Mouse (Mus musculus): ENCODE data around the gene Tbx10. TPM values are rescaled to one million over a fixed set of nuclear protein-coding genes. Genes with fewer than 3 reads are reported as not detected.
"Not testable (repeated sequence)": the region's sequence is repeated elsewhere in the genome, so short reads cannot be mapped to it uniquely, and the experiment has no call there.

Gene Tbx10
- total and polyA plus RNA-seq, 2 experiments from 2014 or later = not detected

DNA sequence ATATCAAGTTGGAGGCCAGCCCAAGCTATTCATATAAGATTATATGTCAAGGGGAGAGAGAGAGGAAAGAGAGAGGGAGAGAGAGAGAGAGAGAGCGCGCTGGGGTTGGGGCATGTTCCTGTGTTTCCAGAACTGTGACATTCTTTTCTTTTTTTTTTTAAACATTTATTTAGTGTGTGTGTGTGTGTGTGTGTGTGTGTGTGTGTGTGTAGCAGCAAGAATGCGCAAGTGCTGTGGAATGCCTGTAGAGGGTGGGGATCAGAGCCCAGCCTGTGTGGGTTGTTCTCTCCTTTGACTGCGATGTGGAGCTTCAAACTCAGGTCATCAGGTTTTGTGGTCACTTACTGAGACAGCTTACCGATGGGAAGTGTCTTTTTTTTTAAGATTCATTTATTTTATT is 32.3 kb upstream of the Tbx10 start:
- TF ChIP-seq CTCF (IDR thresholded peaks at IDR 0.05; ENCODE audit: low read depth) = no peak
- DNase-seq (no peak), ATAC-seq (no peak)

DNA sequence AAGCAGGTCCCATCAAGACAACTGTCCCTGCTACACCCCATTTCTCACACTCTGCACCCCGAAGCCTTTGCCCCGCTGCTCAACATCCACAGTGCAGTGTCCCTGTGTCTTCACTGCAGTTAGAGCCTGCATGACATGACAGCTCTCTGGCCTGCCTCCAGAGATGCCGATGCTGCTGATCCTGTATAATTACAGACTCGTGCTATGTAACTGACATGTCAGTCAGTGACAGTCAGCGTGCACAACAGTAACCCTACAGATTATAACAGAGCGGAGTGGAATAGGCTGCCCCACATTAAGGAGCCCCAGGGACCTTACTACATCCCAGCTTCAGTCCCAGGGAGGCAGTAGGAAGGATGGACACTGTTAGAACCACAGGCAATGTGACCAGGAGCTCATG is 30.7 kb upstream of the Tbx10 start:
- not testable (repeated sequence) for H3K27me3 ChIP-seq (ENCODE audit: insufficient read depth, low read length); H3K36me3 ChIP-seq (ENCODE audit: insufficient read depth); H3K4me2 ChIP-seq (ENCODE audit: low read depth); H3K9me3 ChIP-seq (ENCODE audit: low read length); H3K9ac ChIP-seq; H3K4me3 ChIP-seq (ENCODE audit: low read depth, low read length); H3K4me1 ChIP-seq (ENCODE audit: insufficient read depth); H3K27ac ChIP-seq (ENCODE audit: low read depth, low read length); DNase-seq
- 54% methylated on average over 6 of the region's 6 CpGs for WGBS
- peak; percentile 74 for ATAC-seq

More for the DNA sequence above, 32.3 kb upstream of the Tbx10 start:
- no peak overlapping the region for H3K9ac ChIP-seq
- no peaks in the 10 kb centered on the region for H3K36me3 ChIP-seq (ENCODE audit: insufficient read depth)
- no peaks in the 10 kb centered on the region for H3K9me3 ChIP-seq (ENCODE audit: low read length)
- 77% methylated on average over 5 of the region's 5 CpGs for WGBS
- H3K27ac ChIP-seq (ENCODE audit: low read depth, low read length) = no peak overlapping the region
- H3K27me3 ChIP-seq (ENCODE audit: insufficient read depth, low read length) = no peaks in the 10 kb centered on the region; the same call in 1 of the 2 replicates
- H3K4me2 ChIP-seq (ENCODE audit: low read depth) = no peak overlapping the region
- H3K4me1 ChIP-seq (ENCODE audit: insufficient read depth) = no peaks in the 10 kb centered on the region
- H3K4me3 ChIP-seq (ENCODE audit: low read depth, low read length) = no peak overlapping the region

- peak; percentile 30; the same call in 1 of the 2 replicates for TF ChIP-seq CTCF (IDR thresholded peaks at IDR 0.05; ENCODE audit: low read depth)
- no peaks in the 10 kb centered on the region for H3K4me1 ChIP-seq (ENCODE audit: insufficient read depth)
- no peaks in the 10 kb centered on the region for H3K36me3 ChIP-seq (ENCODE audit: insufficient read depth)
- no peaks in the 10 kb centered on the region for H3K9me3 ChIP-seq (ENCODE audit: low read length)
- no peaks in the 10 kb centered on the region for H3K27me3 ChIP-seq (ENCODE audit: insufficient read depth, low read length)
- no peak for ATAC-seq
- no peak overlapping the region for H3K4me3 ChIP-seq (ENCODE audit: low read depth, low read length)
- H3K9ac ChIP-seq = no peak overlapping the region
- H3K4me2 ChIP-seq (ENCODE audit: low read depth) = no peak overlapping the region
- no peak overlapping the region for H3K27ac ChIP-seq (ENCODE audit: low read depth, low read length)
- no peak for DNase-seq
- WGBS = 16% methylated on average over 2 of the region's 2 CpGs
Measured at GRCm38 (mm10) chr19:3962469-3962868, 30.1 kb upstream of the Tbx10 start.

DNA sequence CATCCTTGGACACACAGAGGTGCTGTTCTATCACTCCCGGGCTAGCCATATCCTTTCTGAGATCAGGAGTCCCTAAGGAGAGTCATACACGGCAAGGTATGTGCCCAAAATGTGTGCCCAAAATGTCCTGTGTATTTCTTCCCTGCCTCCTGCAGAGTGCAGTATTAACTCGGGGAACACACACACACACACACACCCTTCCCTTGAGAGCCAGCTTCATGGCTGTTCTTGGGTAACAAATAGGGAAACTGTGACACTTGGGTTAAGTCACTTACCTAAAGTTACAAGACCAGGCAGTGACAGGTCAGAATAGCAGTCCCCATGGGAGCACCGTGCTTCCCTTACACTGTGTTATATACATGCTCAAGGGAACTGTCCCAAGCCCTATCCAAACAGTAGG is 28.5 kb upstream of the Tbx10 start:
- H3K9me3 ChIP-seq (ENCODE audit: low read length) = no peaks in the 10 kb centered on the region
- no peaks in the 10 kb centered on the region for H3K27me3 ChIP-seq (ENCODE audit: insufficient read depth, low read length)
- no peak overlapping the region for H3K27ac ChIP-seq (ENCODE audit: low read depth, low read length)
- TF ChIP-seq CTCF (IDR thresholded peaks at IDR 0.05; ENCODE audit: low read depth) = no peak
- no peak overlapping the region for H3K9ac ChIP-seq
- H3K4me1 ChIP-seq (ENCODE audit: insufficient read depth) = no peaks in the 10 kb centered on the region
- H3K36me3 ChIP-seq (ENCODE audit: insufficient read depth) = no peaks in the 10 kb centered on the region
- no peak overlapping the region for H3K4me2 ChIP-seq (ENCODE audit: low read depth)
- no peak overlapping the region for H3K4me3 ChIP-seq (ENCODE audit: low read depth, low read length)
- 73% methylated on average over 4 of the region's 4 CpGs for WGBS
- DNase-seq (no peak), ATAC-seq (no peak)

DNA sequence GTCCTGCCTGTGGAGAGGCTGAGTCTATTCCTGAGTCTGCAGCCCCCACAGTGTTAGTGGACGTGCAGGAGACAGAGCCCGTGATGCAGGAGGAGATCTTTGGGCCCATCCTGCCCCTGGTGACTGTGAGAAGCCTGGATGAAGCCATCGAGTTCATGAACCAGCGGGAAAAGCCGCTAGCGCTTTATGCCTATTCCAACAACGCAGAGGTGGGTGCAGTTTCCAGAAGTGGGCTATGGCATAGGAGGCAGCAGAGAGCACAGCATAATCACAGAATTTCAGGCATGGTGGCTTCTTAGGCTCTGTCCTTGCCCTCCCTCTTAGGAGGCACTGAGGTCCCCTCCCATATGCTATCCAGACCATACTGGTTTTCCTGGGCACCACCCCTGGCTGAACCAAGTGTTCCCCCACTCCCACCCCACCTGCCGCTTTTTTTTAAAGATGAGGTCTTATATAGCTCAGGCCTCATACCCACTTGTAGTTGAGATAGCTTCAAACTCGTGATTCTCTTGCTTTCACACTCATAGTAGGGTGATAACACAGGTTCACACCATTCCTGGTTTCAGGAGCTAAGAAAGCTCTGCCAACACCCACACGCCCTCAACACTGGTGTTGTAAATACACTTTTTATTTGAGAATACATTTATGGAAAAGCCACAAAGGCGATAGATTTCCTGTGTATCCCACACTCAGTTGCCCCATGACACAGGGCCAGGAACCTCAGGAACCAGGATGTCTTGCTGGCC is 26.0 kb upstream of the Tbx10 start:
- H3K27ac ChIP-seq (ENCODE audit: low read depth, low read length) = no peak overlapping the region
- ATAC-seq (no peak), DNase-seq (peak; percentile 40)
- H3K9me3 ChIP-seq (ENCODE audit: low read length) = no peaks in the 10 kb centered on the region
- H3K4me2 ChIP-seq (ENCODE audit: low read depth) = no peak overlapping the region
- peak; percentile 52 for TF ChIP-seq CTCF (IDR thresholded peaks at IDR 0.05; ENCODE audit: low read depth)
- H3K9ac ChIP-seq = no peak overlapping the region
- H3K27me3 ChIP-seq (ENCODE audit: insufficient read depth, low read length) = no peaks in the 10 kb centered on the region
- H3K4me3 ChIP-seq (ENCODE audit: low read depth, low read length) = no peak overlapping the region
- H3K4me1 ChIP-seq (ENCODE audit: insufficient read depth) = no peaks in the 10 kb centered on the region
- H3K36me3 ChIP-seq (ENCODE audit: insufficient read depth) = no peaks in the 10 kb centered on the region
- WGBS = 69% methylated on average over 11 of the region's 11 CpGs

- Histone ChIP-seq H3K4me2 (ENCODE audit: low read depth) (no peak overlapping the region), H3K9ac (no peak overlapping the region), H3K36me3 (ENCODE audit: insufficient read depth) (no peaks in the 10 kb centered on the region), H3K9me3 (ENCODE audit: low read length) (no peaks in the 10 kb centered on the region), H3K4me3 (ENCODE audit: low read depth, low read length) (no peak overlapping the region), H3K27ac (ENCODE audit: low read depth, low read length) (no peak overlapping the region), H3K27me3 (ENCODE audit: insufficient read depth, low read length) (no peaks in the 10 kb centered on the region), H3K4me1 (ENCODE audit: insufficient read depth) (no peaks in the 10 kb centered on the region)
- ATAC-seq = no peak
- TF ChIP-seq CTCF (IDR thresholded peaks at IDR 0.05; ENCODE audit: low read depth) = no peak
- no peak for DNase-seq
- 69% methylated on average over 3 of the region's 3 CpGs for WGBS
Measured at GRCm38 (mm10) chr19:3967258-3967657, 25.3 kb upstream of the Tbx10 start.

- WGBS = 61% methylated on average over 9 of the region's 9 CpGs
- Histone ChIP-seq H3K27ac (ENCODE audit: low read depth, low read length) (no peak within 1 kb of the TSS), H3K4me1 (ENCODE audit: insufficient read depth) (no peaks in the 10 kb centered on the region), H3K9me3 (ENCODE audit: low read length) (no peaks in the 10 kb centered on the region), H3K4me3 (ENCODE audit: low read depth, low read length) (no peak within 1 kb of the TSS), H3K4me2 (ENCODE audit: low read depth) (no peak within 1 kb of the TSS), H3K36me3 (ENCODE audit: insufficient read depth) (no peaks in the 10 kb centered on the region), H3K9ac (no peak within 1 kb of the TSS), H3K27me3 (ENCODE audit: insufficient read depth, low read length) (no peaks in the 10 kb centered on the region)
- DNase-seq (no peak), ATAC-seq (no peak)
- no peak for TF ChIP-seq CTCF (IDR thresholded peaks at IDR 0.05; ENCODE audit: low read depth)
Measured at GRCm38 (mm10) chr19:3972229-3972628, 20.3 kb upstream of the Tbx10 start, which contains the start of gene Aldh3b2. Aldh3b2 (plus strand) TSS chr19:3972328.

- not testable (repeated sequence) for H3K27me3 ChIP-seq (ENCODE audit: insufficient read depth, low read length); H3K9me3 ChIP-seq (ENCODE audit: low read length); H3K4me2 ChIP-seq (ENCODE audit: low read depth); H3K9ac ChIP-seq; H3K27ac ChIP-seq (ENCODE audit: low read depth, low read length); H3K36me3 ChIP-seq (ENCODE audit: insufficient read depth); H3K4me1 ChIP-seq (ENCODE audit: insufficient read depth); DNase-seq; H3K4me3 ChIP-seq (ENCODE audit: low read depth, low read length)
- 49% methylated on average over 6 of the region's 6 CpGs for WGBS
- ATAC-seq = peak; percentile 78
Measured at GRCm38 (mm10) chr19:3974608-3975007, 17.9 kb upstream of the Tbx10 start.
